Mouse (Mus musculus): ENCODE data around the gene Dbnl. TPM values are rescaled to one million over a fixed set of nuclear protein-coding genes. Genes with fewer than 3 reads are reported as not detected.
A peak's percentile ranks its signal among the peaks of the same experiment; 100 is the strongest.

The Dbnl gene
- total and polyA plus RNA-seq, 3 experiments, result 70.3 to 124 (median 77.3) TPM

DNA sequence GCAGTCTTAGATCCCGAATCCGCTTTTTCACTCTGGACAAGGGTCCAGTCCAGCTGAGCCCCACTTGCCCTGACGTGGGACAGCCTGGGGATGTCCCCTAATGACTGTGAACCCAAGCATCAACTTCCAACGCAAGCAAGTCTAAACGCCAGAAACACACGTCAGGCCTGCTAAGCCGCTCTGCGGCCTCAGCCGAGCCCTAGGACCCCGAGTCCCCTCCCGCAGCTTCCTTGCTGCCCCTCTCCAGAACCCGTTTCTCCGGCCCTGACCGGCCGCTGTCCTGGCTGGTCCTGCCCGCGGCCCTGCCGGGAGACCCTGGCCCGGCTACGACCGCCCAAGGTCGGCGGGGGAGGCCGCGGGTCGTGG, 47.7 kb upstream of the Dbnl start (continued):
- TF ChIP-seq CTCF (conservative IDR thresholded peaks at IDR 0.05 in 1 of 2, IDR thresholded peaks at IDR 0.05 in 1 of 2; ENCODE audit: low read depth in 2 of 2, low read length in 2 of 2), result no peak
- TF ChIP-seq MEF2A (IDR thresholded peaks at IDR 0.05; ENCODE audit: borderline replicate concordance, low read depth, low read length), result no peak
- TF ChIP-seq RAD21 (IDR thresholded peaks at IDR 0.05; ENCODE audit: low read depth, low read length), result no peak
- TF ChIP-seq MXI1 (IDR thresholded peaks at IDR 0.05; ENCODE audit: low read depth, low read length), result peak; percentile 17; the same call in 1 of the 2 replicates

GRCm38 (mm10) chr11:5740965-5741627, 47.2 kb upstream of the Dbnl start:
- H3K4me2 ChIP-seq (ENCODE audit: insufficient read depth, low read depth, poor library complexity, severe bottlenecking), result peak overlapping the region; percentile 71
- H3K4me3 ChIP-seq (replicated peaks in 1 of 3; ENCODE audit: low read depth in 2 of 3, low read length in 2 of 3, poor library complexity in 1 of 3), result peak overlapping the region; percentile 67 to 88 (median 76)
- no peaks in the 10 kb centered on the region for H3K9me3 ChIP-seq (replicated peaks; ENCODE audit: low read length)
- dilution Hi-C loops (cut with MboI; ENCODE audit: extremely low pct_ligation_motif_present, extremely low pct_unique_long_range_greater_than_20kb, low sequenced_read_pairs) (no loop called here), in situ Hi-C loops (cut with MboI; ENCODE audit: low pct_ligation_motif_present, low pct_unique_long_range_greater_than_20kb, low sequenced_read_pairs) (no loop called here)
- H3K4me1 ChIP-seq (ENCODE audit: control insufficient read depth in 1 of 2, insufficient read depth in 2 of 2), result peaks cover 10 to 28% of the 10 kb centered on the region in 2 experiments
- peaks cover 0 to 2% of the 10 kb centered on the region in 2 experiments for H3K36me3 ChIP-seq (replicated peaks in 1 of 2; ENCODE audit: control insufficient read depth in 1 of 2, insufficient read depth in 1 of 2, low read length in 1 of 2)
- peak; percentile 59 for DNase-seq (ENCODE audit: extremely low read depth)
- peak overlapping the region; percentile 88 for H3K9ac ChIP-seq (ENCODE audit: insufficient read depth, low read depth)
- peak overlapping the region; percentile 31; the same call in 1 of the 2 replicates for H3K27ac ChIP-seq (ENCODE audit: insufficient read depth, low read depth)
- peaks cover 7% of the 10 kb centered on the region for H3K79me2 ChIP-seq (replicated peaks; ENCODE audit: control insufficient read depth, extremely low read depth, insufficient read depth, poor library complexity, severe bottlenecking)
- no peaks in the 10 kb centered on the region for H3K27me3 ChIP-seq (replicated peaks)
- TF ChIP-seq ETS1 (conservative IDR thresholded peaks at IDR 0.05; ENCODE audit: low read depth, low read length), result no peak
- TF ChIP-seq USF2 (conservative IDR thresholded peaks at IDR 0.05; ENCODE audit: low read depth, low read length), result no peak
- peak; percentile 45; the same call in 1 of the 2 replicates for TF ChIP-seq POLR2AphosphoS2 (IDR thresholded peaks at IDR 0.05; ENCODE audit: low read depth, low read length)
- TF ChIP-seq E2F4 (IDR thresholded peaks at IDR 0.05; ENCODE audit: insufficient replicate concordance, low read depth, low read length), result no peak
- peak; percentile 50; the same call in 1 of the 2 replicates for TF ChIP-seq MEF2A (IDR thresholded peaks at IDR 0.05; ENCODE audit: borderline replicate concordance, low read depth, low read length)
- TF ChIP-seq UBTF (IDR thresholded peaks at IDR 0.05; ENCODE audit: low read depth, low read length), result peak; percentile 100
- TF ChIP-seq USF1 (IDR thresholded peaks at IDR 0.05; ENCODE audit: low read depth, low read length), result no peak
- TF ChIP-seq BHLHE40 (IDR thresholded peaks at IDR 0.05; ENCODE audit: low read depth, low read length), result 0 out of 2 replicates have a peak, but pooled peaks have one; percentile 15
- no peak for TF ChIP-seq GABPA (IDR thresholded peaks at IDR 0.05; ENCODE audit: insufficient replicate concordance, low read depth, low read length)
- TF ChIP-seq MAFK (IDR thresholded peaks at IDR 0.05; ENCODE audit: insufficient replicate concordance, low read length), result no peak
- no peak for TF ChIP-seq RCOR1 (conservative IDR thresholded peaks at IDR 0.05; ENCODE audit: low read depth, low read length)
- TF ChIP-seq NELFE (IDR thresholded peaks at IDR 0.05; ENCODE audit: low read depth, low read length), result peak; percentile 86
- TF ChIP-seq IRF4 (IDR thresholded peaks at IDR 0.05; ENCODE audit: low read depth, low read length), result 0 out of 2 replicates have a peak, but pooled peaks have one; percentile 18
- no peak for TF ChIP-seq HCFC1 (IDR thresholded peaks at IDR 0.05; ENCODE audit: low read depth, low read length)
- TF ChIP-seq MXI1 (IDR thresholded peaks at IDR 0.05; ENCODE audit: low read depth, low read length), result peak; percentile 62
- TF ChIP-seq EP300 (IDR thresholded peaks at IDR 0.05; ENCODE audit: low read length), result 0 out of 2 replicates have a peak, but pooled peaks have one; percentile 25
- TF ChIP-seq JUN (IDR thresholded peaks at IDR 0.05; ENCODE audit: insufficient read depth, low read depth, low read length), result no peak
- TF ChIP-seq RAD21 (IDR thresholded peaks at IDR 0.05; ENCODE audit: low read depth, low read length), result no peak
- TF ChIP-seq JUND (conservative IDR thresholded peaks at IDR 0.05; ENCODE audit: low read depth, low read length), result no peak
- TF ChIP-seq TBP (conservative IDR thresholded peaks at IDR 0.05; ENCODE audit: low read depth, low read length), result 0 out of 2 replicates have a peak, but pooled peaks have one; percentile 37
- TF ChIP-seq ZC3H11A (IDR thresholded peaks at IDR 0.05; ENCODE audit: low read depth, low read length), result no peak
- no peak for TF ChIP-seq PAX5 (IDR thresholded peaks at IDR 0.05; ENCODE audit: low read length)
- TF ChIP-seq NRF1 (IDR thresholded peaks at IDR 0.05; ENCODE audit: low read depth, low read length), result peak; percentile 61
- TF ChIP-seq POLR2A (IDR thresholded peaks at IDR 0.05; ENCODE audit: low read depth, low read length), result peak; percentile 84
- peak; percentile 52; the same call in 1 of the 2 replicates for TF ChIP-seq CHD1 (IDR thresholded peaks at IDR 0.05; ENCODE audit: low read depth, low read length)
- TF ChIP-seq KAT2A (IDR thresholded peaks at IDR 0.05; ENCODE audit: insufficient replicate concordance, low read length), result 0 out of 2 replicates have a peak, but pooled peaks have one; percentile 46
- peak; percentile 94 for TF ChIP-seq ZMIZ1 (IDR thresholded peaks at IDR 0.05; ENCODE audit: low read depth, low read length)
- TF ChIP-seq SMC3 (IDR thresholded peaks at IDR 0.05; ENCODE audit: low read depth, low read length), result no peak
- TF ChIP-seq ZKSCAN1 (IDR thresholded peaks at IDR 0.05; ENCODE audit: borderline replicate concordance, low read depth, low read length), result no peak
- TF ChIP-seq TCF12 (IDR thresholded peaks at IDR 0.05; ENCODE audit: low read depth, low read length), result peak; percentile 83
- TF ChIP-seq MAZ (IDR thresholded peaks at IDR 0.05; ENCODE audit: low read depth, low read length), result 0 out of 2 replicates have a peak, but pooled peaks have one; percentile 42
- no peak for TF ChIP-seq ZNF384 (IDR thresholded peaks at IDR 0.05; ENCODE audit: low read depth, low read length)
- peak; percentile 55; the same call in 1 of the 2 replicates for TF ChIP-seq MAX (IDR thresholded peaks at IDR 0.05; ENCODE audit: low read length)
- no peak for TF ChIP-seq ELF1 (IDR thresholded peaks at IDR 0.05; ENCODE audit: low read depth, low read length)

Data from CH12.LX (cell line).